Mouse (Mus musculus) brown adipose tissue, adult 24 weeks (tissue): ENCODE results near the gene Ly6g6f. TPM values are rescaled to one million over a fixed set of nuclear protein-coding genes. Genes with fewer than 3 reads are reported as not detected.
"Not testable (repeated sequence)": the region's sequence is repeated elsewhere in the genome, so short reads cannot be mapped to it uniquely, and the experiment has no call there.

Source experiments
- H3K27ac ChIP-seq: fragments of 200-500 bp; replicated peaks from 2 replicates; pipeline ENCODE4 v1.5.1; 2012; ENCODE audit warnings: low read depth, mild to moderate bottlenecking, low read length
- H3K4me1 ChIP-seq: fragments of 200-500 bp; 2 replicates; pipeline ENCODE4 v1.6.1; 2012; ENCODE audit warnings: low read length, mixed read lengths; ENCODE audit not compliant: control insufficient read depth, insufficient read depth, insufficient read length
- H3K4me3 ChIP-seq: fragments of 200-500 bp; 2 replicates; pipeline ENCODE4 v1.5.1; 2012; ENCODE audit warnings: low read depth, mild to moderate bottlenecking, low read length, moderate library complexity; ENCODE audit not compliant: insufficient read depth
- polyA plus RNA-seq: library from polyadenylated mRNA; stranded (reverse); fragments of >200 nt; gene quantifications from 2 replicates; pipeline ENCODE4 v1.2.4, GENCODE M21; 2012; ENCODE audit not compliant: missing spikeins, insufficient read depth, insufficient read length

The Ly6g6f gene
- polyA plus RNA-seq, 1 experiment = not detected

GRCm38 (mm10) chr17:35044904-35045806 lies 40.3 kb downstream of the Ly6g6f start:
- Histone ChIP-seq H3K4me1 (peaks cover 12% of the 10 kb centered on the region; the same call in 1 of the 2 replicates), H3K4me3 (no peak overlapping the region), H3K27ac (peak overlapping the region; percentile 26; the same call in 1 of the 2 replicates)

GRCm38 (mm10) chr17:35043794-35044193 lies 41.6 kb downstream of the Ly6g6f start:
- Histone ChIP-seq H3K4me3 (no peak overlapping the region), H3K4me1 (peaks cover 9% of the 10 kb centered on the region; the same call in 1 of the 2 replicates), H3K27ac (no peak overlapping the region)

GRCm38 (mm10) chr17:35039121-35039873 lies 46.1 kb downstream of the Ly6g6f start:
- Histone ChIP-seq H3K4me3 (no peak overlapping the region), H3K4me1 (0 out of 2 replicates have a peak, but pooled peaks cover 2% of the 10 kb centered on the region), H3K27ac (no peak overlapping the region)

DNA sequence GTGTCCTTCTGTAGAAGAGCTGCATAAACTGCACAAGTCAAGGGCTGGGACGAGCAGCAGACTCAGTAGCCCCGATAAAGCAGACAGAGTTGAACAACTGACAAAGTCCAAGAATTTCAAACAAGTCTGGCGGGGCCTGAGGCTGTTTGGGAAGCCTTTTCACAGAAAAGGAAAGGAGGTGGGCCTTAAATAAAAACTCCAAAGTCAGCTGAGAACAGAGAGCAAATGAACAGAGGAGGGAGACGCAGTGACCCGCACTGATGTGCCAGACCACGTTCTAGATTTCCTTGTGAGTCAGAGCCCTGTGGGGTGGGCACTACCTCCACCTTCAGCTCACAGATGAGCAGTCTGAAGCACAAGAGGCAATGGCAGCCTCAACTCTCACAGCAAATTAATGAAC lies 50.5 kb downstream of the Ly6g6f start:
- Histone ChIP-seq H3K4me1 (no peaks in the 10 kb centered on the region), H3K27ac (no peak overlapping the region), H3K4me3 (no peak overlapping the region)

DNA sequence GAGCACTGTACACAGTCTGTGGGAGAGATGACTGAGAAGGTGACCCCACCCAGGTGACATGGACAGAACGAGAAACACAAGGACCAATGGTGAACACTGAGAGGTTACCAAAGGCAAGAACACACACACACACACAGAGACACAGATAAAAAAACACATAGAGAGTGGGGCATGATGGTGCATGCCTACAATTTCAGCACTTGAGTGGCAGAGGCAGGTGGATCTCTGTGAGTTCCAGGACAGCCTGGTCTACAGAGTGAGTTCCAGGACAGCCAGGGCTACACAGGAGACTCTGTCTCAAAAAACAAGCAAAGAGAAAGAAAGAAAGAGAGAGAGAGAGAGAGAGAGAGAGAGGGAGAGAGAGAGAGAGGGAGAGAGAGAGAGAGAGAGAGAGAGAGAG lies 51.7 kb downstream of the Ly6g6f start:
- not testable (repeated sequence) for H3K4me1 ChIP-seq, H3K4me3 ChIP-seq, H3K27ac ChIP-seq

DNA sequence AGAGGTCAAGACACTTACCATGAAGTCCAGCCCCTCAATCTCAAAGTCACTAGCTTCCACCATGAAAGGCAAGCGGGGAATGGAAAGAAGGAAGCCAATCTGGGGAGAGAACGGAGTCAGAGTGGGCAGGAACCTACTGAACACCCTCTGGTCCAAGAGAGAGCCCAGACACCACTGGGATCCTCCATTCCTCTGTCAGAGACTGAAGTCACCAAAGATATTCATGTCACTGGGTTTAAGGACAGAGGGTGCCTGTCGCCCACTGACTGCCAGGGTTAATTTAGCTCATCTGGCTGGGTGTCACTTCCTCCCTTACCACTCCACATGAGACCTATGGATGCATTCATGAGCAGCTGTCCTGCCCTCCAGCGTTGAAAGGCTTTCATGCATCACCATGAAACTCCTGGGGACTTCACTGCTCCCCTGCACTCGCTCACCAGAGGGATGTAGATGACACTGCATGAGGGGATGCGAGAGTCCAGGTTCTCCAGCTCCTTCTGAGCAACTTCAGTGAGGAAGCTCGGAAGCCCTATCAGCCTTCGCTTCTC lies 53.0 kb downstream of the Ly6g6f start:
- no peak overlapping the region for H3K4me3 ChIP-seq
- H3K4me1 ChIP-seq = no peaks in the 10 kb centered on the region
- H3K27ac ChIP-seq = no peak overlapping the region

DNA sequence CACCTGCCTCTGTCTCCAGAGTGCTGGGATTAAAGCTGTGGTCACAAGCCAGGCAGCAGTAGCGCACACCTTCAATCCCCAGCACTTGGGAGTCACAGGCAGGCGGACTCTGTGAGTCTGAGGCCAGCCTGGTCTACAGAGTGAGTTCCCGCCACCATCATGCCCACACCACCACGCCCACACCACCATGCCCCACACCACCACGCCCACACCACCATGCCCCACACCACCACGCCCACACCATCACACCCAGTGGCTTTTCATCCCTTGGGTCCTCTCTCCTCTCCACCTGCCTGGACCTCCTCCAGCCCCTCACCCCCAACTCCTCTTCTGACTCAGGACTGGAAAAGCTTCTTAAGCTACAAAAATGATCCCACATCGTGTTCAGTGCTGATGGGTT lies 53.5 kb downstream of the Ly6g6f start:
- Histone ChIP-seq H3K4me1 (no peaks in the 10 kb centered on the region), H3K4me3 (no peak overlapping the region), H3K27ac (no peak overlapping the region)

- Histone ChIP-seq H3K27ac (no peak overlapping the region), H3K4me1 (no peaks in the 10 kb centered on the region), H3K4me3 (no peak overlapping the region)
Measured at GRCm38 (mm10) chr17:35031272-35031671, 54.1 kb downstream of the Ly6g6f start.

Other genes starting within 250 kb of the Ly6g6f start
- gene Stk19, start 248.7 kb downstream of the Ly6g6f start, polyA plus RNA-seq = 18.5 and 20.3 TPM in 2 replicates
- gene Dxo, start 248.6 kb downstream of the Ly6g6f start, polyA plus RNA-seq = 15.3 and 17.2 TPM in 2 replicates
- 15.1 and 24.6 TPM in 2 replicates for gene Skiv2l, start 235.4 kb downstream of the Ly6g6f start, polyA plus RNA-seq
- 25.0 and 41.5 TPM in 2 replicates for gene Nelfe, start 235.2 kb downstream of the Ly6g6f start, polyA plus RNA-seq
- 29.3 and 35.1 TPM in 2 replicates for gene Cfb, start 223.1 kb downstream of the Ly6g6f start, polyA plus RNA-seq
- 3.0 and 3.3 TPM in 2 replicates for gene Zbtb12, start 206.1 kb downstream of the Ly6g6f start, polyA plus RNA-seq
- not detected in 2 replicates for gene Gm20547, start 203.6 kb downstream of the Ly6g6f start, polyA plus RNA-seq
- 6.0 and 12.4 TPM in 2 replicates for gene C2, start 187.3 kb downstream of the Ly6g6f start, polyA plus RNA-seq
- gene Ehmt2, start 187.1 kb downstream of the Ly6g6f start, polyA plus RNA-seq = 27.4 and 30.6 TPM in 2 replicates
- not detected in 2 replicates for gene Slc44a4, start 171.1 kb downstream of the Ly6g6f start, polyA plus RNA-seq
- 9.1 and 10.2 TPM in 2 replicates for gene Neu1, start 154.4 kb downstream of the Ly6g6f start, polyA plus RNA-seq
- gene Hspa1b, start 126.4 kb downstream of the Ly6g6f start, polyA plus RNA-seq = 5.2 and 26.8 TPM in 2 replicates
- not detected in 2 replicates for gene Gm20481, start 115.7 kb downstream of the Ly6g6f start, polyA plus RNA-seq
- gene Hspa1a, start 113.5 kb downstream of the Ly6g6f start, polyA plus RNA-seq = 6.3 and 18.9 TPM in 2 replicates
- gene Hspa1l, start 112.9 kb downstream of the Ly6g6f start, polyA plus RNA-seq = 0.48 and 0.71 TPM in 2 replicates
- gene Lsm2, start 103.7 kb downstream of the Ly6g6f start, polyA plus RNA-seq = 22.4 and 29.8 TPM in 2 replicates
- gene Vars, start 84.6 kb downstream of the Ly6g6f start, polyA plus RNA-seq = 12.7 and 14.2 TPM in 2 replicates
- gene Vwa7, start 69.0 kb downstream of the Ly6g6f start, polyA plus RNA-seq = not detected in 2 replicates
- not detected in 2 replicates for gene Sapcd1, start 57.6 kb downstream of the Ly6g6f start, polyA plus RNA-seq
- not detected in 2 replicates for gene Msh5, start 38.9 kb downstream of the Ly6g6f start, polyA plus RNA-seq
- gene Clic1, start 35.6 kb downstream of the Ly6g6f start, polyA plus RNA-seq = 13.6 and 16.8 TPM in 2 replicates
- gene Ddah2, start 26.6 kb downstream of the Ly6g6f start, polyA plus RNA-seq = 9.4 and 11.6 TPM in 2 replicates
- not detected in 2 replicates for gene Ly6g6c, start 20.2 kb downstream of the Ly6g6f start, polyA plus RNA-seq
- gene Mpig6b, start 19.4 kb downstream of the Ly6g6f start, polyA plus RNA-seq = not detected in 2 replicates
- not detected in 2 replicates for gene Ly6g6e, start 8.7 kb downstream of the Ly6g6f start, polyA plus RNA-seq
- gene Ly6g6d, start 7.5 kb downstream of the Ly6g6f start, polyA plus RNA-seq = 3.0 TPM in 1 of 2 replicates, not detected in the other
- gene Abhd16a, start 3.7 kb upstream of the Ly6g6f start, polyA plus RNA-seq = 43.3 and 44.8 TPM in 2 replicates
- gene Ly6g5c, start 22.7 kb upstream of the Ly6g6f start, polyA plus RNA-seq = not detected in 2 replicates
- gene Ly6g5b, start 29.8 kb upstream of the Ly6g6f start, polyA plus RNA-seq = not detected in 2 replicates
- gene Gpank1, start 35.8 kb upstream of the Ly6g6f start, polyA plus RNA-seq = 7.9 and 12.8 TPM in 2 replicates
- gene Csnk2b, start 36.4 kb upstream of the Ly6g6f start, polyA plus RNA-seq = 138 and 147 TPM in 2 replicates
- gene D17H6S53E, start 40.8 kb upstream of the Ly6g6f start, polyA plus RNA-seq = 12.8 and 17.2 TPM in 2 replicates
- gene Apom, start 46.4 kb upstream of the Ly6g6f start, polyA plus RNA-seq = not detected in 2 replicates
- 119 and 160 TPM in 2 replicates for gene Bag6, start 49.6 kb upstream of the Ly6g6f start, polyA plus RNA-seq
- gene Prrc2a, start 79.3 kb upstream of the Ly6g6f start, polyA plus RNA-seq = 42.9 and 81.7 TPM in 2 replicates
- gene Aif1, start 90.5 kb upstream of the Ly6g6f start, polyA plus RNA-seq = 10.5 and 14.3 TPM in 2 replicates
- gene Lst1, start 102.8 kb upstream of the Ly6g6f start, polyA plus RNA-seq = 12.2 and 16.4 TPM in 2 replicates
- gene Ltb, start 108.8 kb upstream of the Ly6g6f start, polyA plus RNA-seq = not detected in 2 replicates
- gene Tnf, start 116.4 kb upstream of the Ly6g6f start, polyA plus RNA-seq = not detected in 2 replicates
- not detected in 2 replicates for gene Lta, start 119.7 kb upstream of the Ly6g6f start, polyA plus RNA-seq
- not detected in 2 replicates for gene Gm16181, start 135.2 kb upstream of the Ly6g6f start, polyA plus RNA-seq
- gene Atp6v1g2, start 148.1 kb upstream of the Ly6g6f start, polyA plus RNA-seq = 2.7 and 4.0 TPM in 2 replicates
- 5.2 and 6.7 TPM in 2 replicates for gene Nfkbil1, start 150.2 kb upstream of the Ly6g6f start, polyA plus RNA-seq
- 50.5 and 57.9 TPM in 2 replicates for gene Ddx39b, start 156.1 kb upstream of the Ly6g6f start, polyA plus RNA-seq
- 284 and 411 TPM in 2 replicates for gene H2-D1, start 177.1 kb upstream of the Ly6g6f start, polyA plus RNA-seq
- 0.40 TPM in 1 of 2 replicates, not detected in the other for gene H2-Q1, start 234.8 kb upstream of the Ly6g6f start, polyA plus RNA-seq